Mouse (Mus musculus): ENCODE measurements around the gene Vmn2r24. TPM values are rescaled to one million over a fixed set of nuclear protein-coding genes. Genes with fewer than 3 reads are reported as not detected.

The Vmn2r24 gene
- not detected in 2 replicates for total RNA-seq (2023)

GRCm38 (mm10) chr6:123778579-123778978 lies at the start of gene Vmn2r24:
TSS of gene Vmn2r24 (plus strand) at chr6:123778879.

DNA sequence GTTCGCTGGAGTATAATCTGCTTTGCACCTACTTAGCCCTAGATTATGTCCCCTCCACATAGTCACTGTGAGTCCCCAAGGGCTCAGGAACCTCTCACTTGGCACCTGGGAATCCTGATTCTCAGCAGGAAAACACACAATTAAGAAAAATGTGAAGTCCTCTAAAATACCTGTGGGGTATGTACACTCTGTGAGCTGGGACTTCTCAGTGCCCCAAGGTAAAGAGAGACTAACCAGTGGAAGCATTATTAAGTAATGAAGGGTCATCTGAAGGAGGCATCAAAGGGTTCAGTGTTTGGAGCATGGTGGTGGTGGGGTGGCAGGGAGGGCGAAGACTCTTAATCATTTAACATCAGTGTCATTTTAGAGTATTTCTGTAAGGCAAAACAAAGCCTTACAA lies 74.7 kb downstream of the Vmn2r24 start, which contains the start of gene Vmn2r25:
TSS of gene Vmn2r25 (minus strand) at position 101 of the 400 bp plus-strand sequence.

Other genes starting within 250 kb of the Vmn2r24 start
- gene Vmn2r21, start 245.5 kb upstream of the Vmn2r24 start, total RNA-seq (2023): not detected in 2 replicates
- gene Vmn2r22, start 128.2 kb upstream of the Vmn2r24 start, total RNA-seq (2023): not detected in 2 replicates
- gene Vmn2r23, start 76.2 kb upstream of the Vmn2r24 start, total RNA-seq (2023): not detected in 2 replicates
- not detected in 2 replicates for gene Vmn2r25, start 74.6 kb downstream of the Vmn2r24 start, total RNA-seq (2023)
- gene Vmn2r26, start 245.7 kb downstream of the Vmn2r24 start, total RNA-seq (2023): 0.06 and 0.07 TPM in 2 replicates

Data from neutrophil, adult 65 days (primary cell).